Mouse (Mus musculus) liver, postnatal 0 days (tissue): ENCODE measurements around the gene Foxred1. TPM values are rescaled to one million over a fixed set of nuclear protein-coding genes. Genes with fewer than 3 reads are reported as not detected.

Experiments used
- ATAC-seq: fragments of 200-750 bp; cut with Nextera tagmentation; 2 replicates; pipeline ENCODE4 v1.8.0; 2017; ENCODE audit warnings: mild to moderate bottlenecking, moderate library complexity
- DNase-seq: peaks from one replicate; pipeline ENCODE4 v3.0.0-alpha.2; 2016
- H3K27ac ChIP-seq: fragments of 300-500 bp; sonication (generic); 2 replicates; pipeline ENCODE4 v1.5.1; 2014; ENCODE audit warnings: antibody characterized with exemption, moderate library complexity, mild to moderate bottlenecking, low read depth
- H3K27me3 ChIP-seq: fragments of 300-500 bp; sonication (generic); 2 replicates; pipeline ENCODE4 v1.6.1; 2014; ENCODE audit warnings: low read length, control low read depth, mixed read lengths; ENCODE audit not compliant: insufficient read depth
- H3K36me3 ChIP-seq: fragments of 300-500 bp; sonication (generic); replicated peaks from 2 replicates; pipeline ENCODE4 v1.6.1; 2014; ENCODE audit warnings: mild to moderate bottlenecking, control low read depth, low read length, moderate library complexity, mixed read lengths; ENCODE audit not compliant: insufficient read depth
- H3K4me1 ChIP-seq: fragments of 300-500 bp; sonication (generic); 2 replicates; pipeline ENCODE4 v1.6.1; 2014; ENCODE audit warnings: antibody characterized with exemption, mild to moderate bottlenecking, control low read depth; ENCODE audit not compliant: insufficient read depth
- H3K4me2 ChIP-seq: fragments of 300-500 bp; sonication (generic); 2 replicates; pipeline ENCODE4 v1.6.1; 2014; ENCODE audit warnings: low read depth, mild to moderate bottlenecking, low read length, moderate library complexity, mixed read lengths
- H3K4me3 ChIP-seq: fragments of 300-500 bp; sonication (generic); 2 replicates; pipeline ENCODE4 v1.5.1; 2014; ENCODE audit warnings: low read depth, low read length
- H3K9ac ChIP-seq: fragments of 300-500 bp; sonication (generic); replicated peaks from 2 replicates; pipeline ENCODE4 v1.6.1; 2014; ENCODE audit warnings: mild to moderate bottlenecking, moderate library complexity
- H3K9me3 ChIP-seq: fragments of 300-500 bp; sonication (generic); 2 replicates; pipeline ENCODE4 v1.6.1; 2016; ENCODE audit warnings: mild to moderate bottlenecking, control low read depth, low read length, mixed read lengths
- CTCF ChIP-seq: sonication (generic); IDR thresholded peaks from 2 replicates; pipeline ENCODE4 v1.5.1; 2016; ENCODE audit warnings: antibody characterized with exemption, low read depth
- EP300 ChIP-seq: IDR thresholded peaks from 2 replicates; pipeline ENCODE4 v1.6.1; 2016; ENCODE audit warnings: antibody characterized with exemption, low read depth, mild to moderate bottlenecking
- WGBS: fragments of 180-500 bp; shearing (Covaris S2); extraction: QIAGEN DNeasy Blood & Tissue Kit; methylation state at CpG from one replicate; pipeline ENCODE4 v1.1.7; 2014; ENCODE audit not compliant: insufficient replicate concordance; 5-methylcytosine and 5-hydroxymethylcytosine counted together
- polyA plus RNA-seq: library from polyadenylated mRNA; unstranded; fragments of >200 nt; fragmentation: Nextera tagmentation; extraction: Ambion mirVana; gene quantifications from 2 replicates; pipeline ENCODE4 v1.2.1, GENCODE M21; 2015

Foxred1 gene
- polyA plus RNA-seq, 1 experiment from 2014 or later = 29.2 TPM

- no peak for ATAC-seq
- 76% methylated on average over 3 of the region's 3 CpGs for WGBS
- H3K9me3 ChIP-seq = no peaks in the 10 kb centered on the region
- no peak overlapping the region for H3K4me3 ChIP-seq
- H3K4me2 ChIP-seq = peak overlapping the region; percentile 86; the same call in 1 of the 2 replicates
- H3K9ac ChIP-seq = no peak overlapping the region
- no peak overlapping the region for H3K27ac ChIP-seq
- no peaks in the 10 kb centered on the region for H3K36me3 ChIP-seq
- no peaks in the 10 kb centered on the region for H3K27me3 ChIP-seq
- peaks cover 18% of the 10 kb centered on the region for H3K4me1 ChIP-seq
- no peak for DNase-seq
- TF ChIP-seq EP300 = no peak
- no peak for TF ChIP-seq CTCF
Measured at GRCm38 (mm10) chr9:35197625-35198024, 13.2 kb downstream of the Foxred1 start.

- Histone ChIP-seq H3K4me2 (no peak overlapping the region), H3K27me3 (no peaks in the 10 kb centered on the region), H3K9ac (no peak overlapping the region), H3K9me3 (no peaks in the 10 kb centered on the region), H3K27ac (no peak overlapping the region), H3K36me3 (peaks cover 27% of the 10 kb centered on the region), H3K4me3 (no peak overlapping the region), H3K4me1 (peaks cover 9% of the 10 kb centered on the region)
- DNase-seq = no peak
- 73% methylated on average over 3 of the region's 3 CpGs for WGBS
- no peak for ATAC-seq
- TF ChIP-seq CTCF (no peak), EP300 (no peak)
Measured at GRCm38 (mm10) chr9:35194048-35194447, 16.8 kb downstream of the Foxred1 start.

- H3K9ac ChIP-seq = no peak overlapping the region
- no peak for DNase-seq
- no peaks in the 10 kb centered on the region for H3K9me3 ChIP-seq
- H3K27me3 ChIP-seq = no peaks in the 10 kb centered on the region
- TF ChIP-seq CTCF (no peak), EP300 (no peak)
- H3K4me1 ChIP-seq = peaks cover 6% of the 10 kb centered on the region
- ATAC-seq = no peak
- H3K27ac ChIP-seq = no peak overlapping the region
- 81% methylated on average over 11 of the region's 11 CpGs for WGBS
- H3K36me3 ChIP-seq = peaks cover 35% of the 10 kb centered on the region
- no peak overlapping the region for H3K4me3 ChIP-seq
- H3K4me2 ChIP-seq = no peak overlapping the region
Measured at GRCm38 (mm10) chr9:35192983-35193542, 17.8 kb downstream of the Foxred1 start.

- Histone ChIP-seq H3K4me3 (no peak overlapping the region), H3K27me3 (no peaks in the 10 kb centered on the region), H3K9me3 (no peaks in the 10 kb centered on the region), H3K9ac (no peak overlapping the region), H3K4me1 (peaks cover 2% of the 10 kb centered on the region; the same call in 1 of the 2 replicates), H3K27ac (no peak overlapping the region), H3K4me2 (no peak overlapping the region), H3K36me3 (peaks cover 51% of the 10 kb centered on the region)
- 85% methylated on average over 22 of the region's 22 CpGs for WGBS
- no peak for TF ChIP-seq EP300
- 0 out of 2 replicates have a peak, but pooled peaks have one; percentile 8 for TF ChIP-seq CTCF
- ATAC-seq (no peak), DNase-seq (peak; percentile 22)
Measured at GRCm38 (mm10) chr9:35188700-35189099, 22.2 kb downstream of the Foxred1 start.

DNA sequence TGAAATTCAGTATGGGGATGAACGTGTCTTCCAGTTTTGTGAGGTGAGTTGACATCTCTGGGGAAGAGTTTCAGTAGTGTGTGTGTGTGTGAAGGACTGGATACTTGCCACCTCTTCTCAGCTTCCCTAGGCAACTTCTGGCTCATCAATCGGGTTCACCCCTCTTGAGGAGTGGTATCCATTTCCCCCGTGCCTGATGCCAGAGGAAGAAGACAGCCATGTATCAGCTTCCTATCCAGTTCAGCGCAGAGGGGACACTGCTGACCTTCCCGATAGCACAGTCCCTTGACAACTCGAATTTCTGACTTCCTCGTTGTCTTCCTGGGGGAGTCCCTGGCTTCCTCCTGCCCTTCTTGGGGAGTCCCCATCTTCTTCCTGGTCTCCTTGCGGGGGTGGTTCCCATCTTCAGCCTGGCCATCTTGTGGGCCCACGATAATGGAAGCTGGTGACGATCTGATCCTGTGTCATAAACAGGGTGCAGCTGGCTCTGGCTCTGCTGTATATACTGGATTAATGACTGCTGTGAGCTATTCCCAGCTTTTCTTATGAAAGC is 23.4 kb downstream of the Foxred1 start:
- DNase-seq (no peak), ATAC-seq (no peak)
- no peaks in the 10 kb centered on the region for H3K27me3 ChIP-seq
- H3K9ac ChIP-seq = no peak overlapping the region
- no peak overlapping the region for H3K4me3 ChIP-seq
- no peak overlapping the region for H3K4me2 ChIP-seq
- no peaks in the 10 kb centered on the region for H3K9me3 ChIP-seq
- WGBS = 68% methylated on average over 10 of the region's 10 CpGs
- peaks cover 51% of the 10 kb centered on the region for H3K36me3 ChIP-seq
- TF ChIP-seq CTCF (no peak), EP300 (no peak)
- H3K4me1 ChIP-seq = peaks cover 7% of the 10 kb centered on the region; the same call in 1 of the 2 replicates
- no peak overlapping the region for H3K27ac ChIP-seq

GRCm38 (mm10) chr9:35186430-35186829 is 24.4 kb downstream of the Foxred1 start:
- H3K27ac ChIP-seq = no peak overlapping the region
- no peak overlapping the region for H3K4me3 ChIP-seq
- peak; percentile 21 for DNase-seq
- H3K36me3 ChIP-seq = peaks cover 48% of the 10 kb centered on the region
- peaks cover 7% of the 10 kb centered on the region; the same call in 1 of the 2 replicates for H3K4me1 ChIP-seq
- ATAC-seq = no peak
- H3K4me2 ChIP-seq = no peak overlapping the region
- 72% methylated on average over 4 of the region's 4 CpGs for WGBS
- TF ChIP-seq CTCF (no peak), EP300 (no peak)
- H3K27me3 ChIP-seq = no peaks in the 10 kb centered on the region
- no peak overlapping the region for H3K9ac ChIP-seq
- no peaks in the 10 kb centered on the region for H3K9me3 ChIP-seq
